Mouse (Mus musculus) testis, adult 2 months (tissue): ENCODE measurements around the gene St7.

Source experiments
- CTCF ChIP-seq: fragments of 200-500 bp; IDR thresholded peaks from 2 replicates; pipeline ENCODE4 v1.5.1; 2012; ENCODE audit warnings: low read depth, mild to moderate bottlenecking, inconsistent platforms, low read length, moderate library complexity; ENCODE audit not compliant: control insufficient read depth, insufficient read depth, insufficient replicate concordance
- POLR2A ChIP-seq: fragments of 200-500 bp; IDR thresholded peaks from 2 replicates; pipeline ENCODE4 v1.6.1; 2012; ENCODE audit warnings: low read depth, mild to moderate bottlenecking, inconsistent platforms, low read length, moderate library complexity; ENCODE audit not compliant: control insufficient read depth

DNA sequence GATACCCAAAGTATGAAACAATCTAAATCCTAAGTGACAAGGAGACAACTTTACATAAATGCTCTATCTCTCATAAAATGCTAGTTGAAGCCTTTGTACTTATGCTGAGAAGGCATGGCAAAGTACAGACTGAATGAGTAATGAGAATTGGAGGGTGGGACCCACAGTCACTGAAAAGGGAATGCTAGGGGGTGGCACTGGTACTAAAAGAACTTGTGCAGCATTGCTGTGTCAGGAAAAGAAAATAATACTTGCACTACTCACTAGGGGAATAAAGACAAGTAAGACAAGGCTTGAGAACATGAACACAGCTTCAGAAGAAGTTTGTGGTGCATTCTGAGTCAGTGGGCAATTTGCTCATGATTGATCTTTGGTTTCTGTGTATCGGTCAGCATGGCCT is 90.8 kb downstream of the St7 start:
- no peak for TF ChIP-seq CTCF
- no peak for TF ChIP-seq POLR2A
